Mouse (Mus musculus): Measurements from ENCODE around the gene Camta1. TPM values are rescaled to one million over a fixed set of nuclear protein-coding genes. Genes with fewer than 3 reads are reported as not detected.

The Camta1 gene
- polyA plus RNA-seq, 1 experiment, result 155 TPM

DNA sequence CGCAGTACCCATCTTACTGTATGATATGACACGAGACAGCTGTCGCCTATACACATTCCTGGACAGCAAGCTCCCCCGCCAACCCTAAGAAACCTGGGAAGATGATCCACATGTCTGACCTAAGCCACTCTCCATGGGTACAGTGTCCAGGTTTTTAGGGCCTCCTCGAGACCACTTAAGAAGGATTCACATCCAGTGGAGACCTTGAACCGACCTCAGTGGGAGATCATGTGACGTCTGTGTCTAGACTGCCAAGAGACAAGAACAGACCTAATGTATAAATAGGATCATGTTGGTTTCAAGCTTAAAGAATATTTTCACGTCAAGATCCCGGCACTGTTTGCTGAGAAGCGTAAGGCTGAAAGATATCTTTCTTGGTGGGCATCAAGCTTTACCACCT is 757.5 kb downstream of the Camta1 start:
- no peak for TF ChIP-seq POLR2A (IDR thresholded peaks at IDR 0.05; ENCODE audit: borderline replicate concordance, insufficient read depth, low read length)
- no peak for TF ChIP-seq CTCF (IDR thresholded peaks at IDR 0.05; ENCODE audit: borderline replicate concordance, insufficient read depth, low read depth, low read length)
- Histone ChIP-seq H3K4me1 (ENCODE audit: control insufficient read depth, insufficient read depth, low read length) (peaks cover 47% of the 10 kb centered on the region), H3K27ac (ENCODE audit: insufficient read depth, low read length) (peak overlapping the region; percentile 78), H3K27me3 (ENCODE audit: control insufficient read depth, insufficient read depth, low read length) (no peaks in the 10 kb centered on the region), H3K4me3 (replicated peaks; ENCODE audit: insufficient read depth, low read depth, low read length) (peak overlapping the region; percentile 34)
- 20% methylated on average over 10 of the region's 10 CpGs for WGBS
- peak in 1 of 2 experiments; percentile 34 for DNase-seq

- TF ChIP-seq POLR2A (IDR thresholded peaks at IDR 0.05; ENCODE audit: borderline replicate concordance, insufficient read depth, low read length) (no peak), CTCF (IDR thresholded peaks at IDR 0.05; ENCODE audit: borderline replicate concordance, insufficient read depth, low read depth, low read length) (no peak)
- WGBS, result 4% methylated on average over 11 of the region's 11 CpGs
- peak; percentile 60 to 75 for DNase-seq
- Histone ChIP-seq H3K4me1 (ENCODE audit: control insufficient read depth, insufficient read depth, low read length) (peaks cover 51% of the 10 kb centered on the region), H3K27me3 (ENCODE audit: control insufficient read depth, insufficient read depth, low read length) (no peaks in the 10 kb centered on the region), H3K4me3 (replicated peaks; ENCODE audit: insufficient read depth, low read depth, low read length) (peak overlapping the region; percentile 34), H3K27ac (ENCODE audit: insufficient read depth, low read length) (peak overlapping the region; percentile 78)
Measured at GRCm38 (mm10) chr4:151103646-151104045, 758.0 kb downstream of the Camta1 start.

GRCm38 (mm10) chr4:151097104-151097438 is 764.6 kb downstream of the Camta1 start:
- Histone ChIP-seq H3K4me3 (replicated peaks; ENCODE audit: insufficient read depth, low read depth, low read length) (no peak overlapping the region), H3K27ac (ENCODE audit: insufficient read depth, low read length) (no peak overlapping the region), H3K4me1 (ENCODE audit: control insufficient read depth, insufficient read depth, low read length) (peaks cover 61% of the 10 kb centered on the region), H3K27me3 (ENCODE audit: control insufficient read depth, insufficient read depth, low read length) (no peaks in the 10 kb centered on the region)
- 31% methylated on average over 11 of the region's 11 CpGs for WGBS
- no peak for TF ChIP-seq CTCF (IDR thresholded peaks at IDR 0.05; ENCODE audit: borderline replicate concordance, insufficient read depth, low read depth, low read length)
- no peak for DNase-seq

DNA sequence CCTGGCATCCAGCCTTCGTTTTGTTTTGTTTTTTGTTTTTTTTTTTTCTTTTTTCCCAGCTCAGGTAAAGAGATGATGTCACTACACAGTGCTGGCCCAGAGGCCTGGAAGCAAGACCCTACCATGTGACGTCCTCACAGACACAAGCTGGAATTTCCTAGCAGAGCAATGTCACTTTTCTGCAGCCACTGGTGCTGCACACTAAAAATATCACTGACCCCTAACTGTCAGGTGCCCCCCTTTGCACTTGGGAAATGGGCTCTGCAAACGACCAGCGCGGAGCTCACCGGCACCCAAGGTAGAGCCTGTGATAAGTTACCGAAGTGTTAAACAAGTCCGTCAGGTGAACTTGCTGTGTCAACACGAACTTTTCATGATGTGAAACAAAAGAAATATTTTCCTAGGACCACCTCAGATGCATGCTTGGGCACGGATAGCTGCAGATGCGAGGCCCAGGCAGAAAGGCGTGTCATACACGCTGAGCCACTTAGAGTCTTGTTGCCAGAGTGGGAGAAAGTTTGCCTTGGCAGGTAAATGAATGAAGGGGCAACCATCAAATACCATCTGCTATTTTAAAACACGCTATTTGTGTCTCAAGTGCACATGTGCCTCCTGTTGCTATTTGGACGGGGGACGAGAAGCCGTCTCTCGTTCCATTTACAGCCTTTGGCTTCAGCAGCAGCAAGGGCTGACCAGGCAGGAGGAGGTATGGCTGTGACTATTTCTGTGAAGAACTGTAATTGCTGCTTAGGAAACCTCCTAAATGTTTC is 765.2 kb downstream of the Camta1 start:
- peaks cover 61% of the 10 kb centered on the region for H3K4me1 ChIP-seq (ENCODE audit: control insufficient read depth, insufficient read depth, low read length)
- no peak overlapping the region for H3K27ac ChIP-seq (ENCODE audit: insufficient read depth, low read length)
- peak; percentile 51 to 71 for DNase-seq
- no peaks in the 10 kb centered on the region for H3K27me3 ChIP-seq (ENCODE audit: control insufficient read depth, insufficient read depth, low read length)
- no peak for TF ChIP-seq POLR2A (IDR thresholded peaks at IDR 0.05; ENCODE audit: borderline replicate concordance, insufficient read depth, low read length)
- TF ChIP-seq CTCF (IDR thresholded peaks at IDR 0.05; ENCODE audit: borderline replicate concordance, insufficient read depth, low read depth, low read length), result no peak
- peak overlapping the region; percentile 17 for H3K4me3 ChIP-seq (replicated peaks; ENCODE audit: insufficient read depth, low read depth, low read length)
- WGBS, result 22% methylated on average over 18 of the region's 18 CpGs

DNA sequence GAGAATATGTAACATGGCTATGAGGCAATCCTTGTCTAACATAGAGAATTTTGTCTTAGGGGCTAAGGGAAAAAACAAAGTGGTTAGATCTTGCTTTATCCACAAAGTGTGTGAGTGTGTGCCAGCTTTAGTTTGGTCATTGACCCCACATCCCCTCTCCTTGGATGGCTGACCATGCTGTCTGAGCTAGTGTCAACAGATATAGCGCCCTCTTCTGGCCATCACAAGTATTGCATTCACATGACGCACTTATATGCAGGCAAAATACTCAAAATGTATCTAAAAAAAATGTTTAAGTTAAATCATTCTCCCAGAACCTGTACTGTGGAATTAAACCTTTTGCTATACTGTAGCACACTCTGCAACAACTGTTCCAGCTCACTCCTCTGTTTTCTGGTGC is 766.5 kb downstream of the Camta1 start:
- Histone ChIP-seq H3K4me3 (replicated peaks; ENCODE audit: insufficient read depth, low read depth, low read length) (no peak overlapping the region), H3K4me1 (ENCODE audit: control insufficient read depth, insufficient read depth, low read length) (peaks cover 61% of the 10 kb centered on the region), H3K27ac (ENCODE audit: insufficient read depth, low read length) (peak overlapping the region; percentile 34; the same call in 1 of the 2 replicates), H3K27me3 (ENCODE audit: control insufficient read depth, insufficient read depth, low read length) (no peaks in the 10 kb centered on the region)
- peak in 1 of 2 experiments; percentile 43 for DNase-seq
- TF ChIP-seq CTCF (IDR thresholded peaks at IDR 0.05; ENCODE audit: borderline replicate concordance, insufficient read depth, low read depth, low read length), result peak; percentile 70
- TF ChIP-seq POLR2A (IDR thresholded peaks at IDR 0.05; ENCODE audit: borderline replicate concordance, insufficient read depth, low read length), result no peak
- WGBS, result 42% methylated on average over 2 of the region's 2 CpGs

GRCm38 (mm10) chr4:151089270-151089669 is 772.4 kb downstream of the Camta1 start, which contains the start of gene Gm13090:
Gm13090 (plus strand) TSS chr4:151089570.
- TF ChIP-seq POLR2A (IDR thresholded peaks at IDR 0.05; ENCODE audit: borderline replicate concordance, insufficient read depth, low read length) (no peak), CTCF (IDR thresholded peaks at IDR 0.05; ENCODE audit: borderline replicate concordance, insufficient read depth, low read depth, low read length) (no peak)
- no peak for DNase-seq
- Histone ChIP-seq H3K27me3 (ENCODE audit: control insufficient read depth, insufficient read depth, low read length) (no peaks in the 10 kb centered on the region), H3K27ac (ENCODE audit: insufficient read depth, low read length) (peak within 1 kb of the TSS; percentile 97), H3K4me3 (replicated peaks; ENCODE audit: insufficient read depth, low read depth, low read length) (peak within 1 kb of the TSS; percentile 9), H3K4me1 (ENCODE audit: control insufficient read depth, insufficient read depth, low read length) (peaks cover 56% of the 10 kb centered on the region)
- WGBS, result 50% methylated on average over 7 of the region's 7 CpGs

DNA sequence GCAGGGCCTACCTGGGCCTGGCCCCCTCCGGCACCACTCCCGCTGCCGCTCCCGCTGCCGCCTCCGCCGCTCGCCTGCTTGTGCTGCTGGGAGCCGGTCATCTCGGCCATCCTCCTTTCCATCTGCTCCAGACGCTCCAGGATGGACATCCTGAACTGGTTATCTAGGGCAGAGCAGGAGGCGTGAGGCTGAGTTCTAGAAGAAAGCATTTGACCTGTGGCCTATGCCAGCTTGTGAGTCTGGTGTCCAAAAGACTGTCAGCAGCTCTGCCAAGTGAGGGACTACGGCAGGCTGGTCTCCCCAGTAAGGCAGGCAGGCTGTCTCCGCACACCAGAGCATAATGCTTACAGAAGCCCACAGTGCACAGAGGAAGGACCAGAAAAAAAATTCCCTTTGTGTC is 772.9 kb downstream of the Camta1 start:
- peak; percentile 86 to 94 for DNase-seq
- H3K27me3 ChIP-seq (ENCODE audit: control insufficient read depth, insufficient read depth, low read length), result no peaks in the 10 kb centered on the region
- H3K4me1 ChIP-seq (ENCODE audit: control insufficient read depth, insufficient read depth, low read length), result peaks cover 56% of the 10 kb centered on the region
- TF ChIP-seq POLR2A (IDR thresholded peaks at IDR 0.05; ENCODE audit: borderline replicate concordance, insufficient read depth, low read length) (no peak), CTCF (IDR thresholded peaks at IDR 0.05; ENCODE audit: borderline replicate concordance, insufficient read depth, low read depth, low read length) (no peak)
- H3K27ac ChIP-seq (ENCODE audit: insufficient read depth, low read length), result peak overlapping the region; percentile 97
- WGBS, result 20% methylated on average over 14 of the region's 14 CpGs
- no peak overlapping the region for H3K4me3 ChIP-seq (replicated peaks; ENCODE audit: insufficient read depth, low read depth, low read length)

- H3K4me3 ChIP-seq (replicated peaks; ENCODE audit: insufficient read depth, low read depth, low read length), result no peak overlapping the region
- H3K4me1 ChIP-seq (ENCODE audit: control insufficient read depth, insufficient read depth, low read length), result peaks cover 52% of the 10 kb centered on the region
- H3K27ac ChIP-seq (ENCODE audit: insufficient read depth, low read length), result peak overlapping the region; percentile 97; the same call in 1 of the 2 replicates
- DNase-seq, result no peak
- H3K27me3 ChIP-seq (ENCODE audit: control insufficient read depth, insufficient read depth, low read length), result no peaks in the 10 kb centered on the region
- 100% methylated on average over 1 of the region's 1 CpGs for WGBS
- TF ChIP-seq CTCF (IDR thresholded peaks at IDR 0.05; ENCODE audit: borderline replicate concordance, insufficient read depth, low read depth, low read length) (no peak), POLR2A (IDR thresholded peaks at IDR 0.05; ENCODE audit: borderline replicate concordance, insufficient read depth, low read length) (no peak)
Measured at GRCm38 (mm10) chr4:151087358-151087757, 774.3 kb downstream of the Camta1 start.
